Mouse (Mus musculus) neutrophil, adult 83 days (primary cell): Measurements from ENCODE around the gene Gm3625. TPM values are rescaled to one million over a fixed set of nuclear protein-coding genes. Genes with fewer than 3 reads are reported as not detected.

Source experiments
- total RNA-seq, 2 experiments: library from RNA; stranded (reverse); gene quantifications; one replicate each; pipeline ENCODE4 v1.2.4; 2023

The Gm3625 gene
- total RNA-seq: not detected

GRCm38 (mm10) chr12:4592541-4593165 lies at the start of gene Gm3625, which contains the start of gene Itsn2:
Gene Gm3625 (minus strand): TSS chr12:4592927.
Gene Itsn2 (plus strand): TSS chr12:4592638.

Other genes with a start within 250 kb of the Gm3625 start
- gene Ncoa1, start 115.7 kb downstream of the Gm3625 start, total RNA-seq: 10 to 100 TPM; 41.6 to 48.5 TPM
- 100 to 1,000 TPM; 131 to 148 TPM for gene Itsn2, start 289 bp downstream of the Gm3625 start, total RNA-seq
- gene Fam228a, start 145.5 kb upstream of the Gm3625 start, total RNA-seq: not detected
- gene Pfn4, start 176.1 kb upstream of the Gm3625 start, total RNA-seq: under 1 TPM; 0.31 to 0.57 TPM
- gene Fam228b, start 176.3 kb upstream of the Gm3625 start, total RNA-seq: 1 to 10 TPM; 1.0 to 2.1 TPM
- gene Sf3b6, start 224.6 kb upstream of the Gm3625 start, total RNA-seq: 100 to 1,000 TPM in 1 of 2 experiments, 10 to 100 TPM in 1; 97.0 to 102 TPM
- 10 to 100 TPM in 1 of 2 experiments, 1 to 10 TPM in 1; 9.2 to 10.7 TPM for gene Fkbp1b, start 248.7 kb upstream of the Gm3625 start, total RNA-seq